Mouse (Mus musculus) G1E (cell line): Measurements from ENCODE around the gene Slc25a40. TPM values are rescaled to one million over a fixed set of nuclear protein-coding genes. Genes with fewer than 3 reads are reported as not detected.
A peak's percentile ranks its signal among the peaks of the same experiment; 100 is the strongest.

Experiments used
- ATAC-seq: 2 replicates; pipeline ENCODE4 v1.8.0; 2016; ENCODE audit warnings: mild to moderate bottlenecking; ENCODE audit not compliant: insufficient number of reproducible peaks, poor library complexity, low FRiP score, severe bottlenecking; ENCODE audit errors: extremely low read depth
- DNase-seq: peaks from one replicate; pipeline ENCODE4 v3.0.0; 2012; ENCODE audit warnings: low spot score
- H3K27me3 ChIP-seq: 2 replicates; pipeline ENCODE4 v1.6.1; 2012; ENCODE audit warnings: mild to moderate bottlenecking, low read length, inconsistent platforms; ENCODE audit not compliant: insufficient read depth
- H3K36me3 ChIP-seq: replicated peaks from 2 replicates; pipeline ENCODE3; 2012; ENCODE audit warnings: mild to moderate bottlenecking, inconsistent platforms
- H3K4me1 ChIP-seq: 2 replicates; pipeline ENCODE4 v1.6.1; 2012; ENCODE audit warnings: low read depth, low read length, inconsistent platforms, mixed read lengths; ENCODE audit not compliant: insufficient read depth
- H3K4me3 ChIP-seq: 2 replicates; pipeline ENCODE4 v1.5.1; 2012; ENCODE audit warnings: low read depth, mild to moderate bottlenecking, inconsistent platforms, low read length, moderate library complexity, mixed read lengths
- H3K9me3 ChIP-seq: replicated peaks from 2 replicates; pipeline ENCODE4 v1.6.1; 2012; ENCODE audit warnings: inconsistent platforms
- CTCF ChIP-seq: IDR thresholded peaks from 2 replicates; pipeline ENCODE4 v1.5.1; 2012; ENCODE audit warnings: low read depth, low read length, inconsistent platforms, mixed read lengths
- GATA1 ChIP-seq: IDR thresholded peaks from 2 replicates; pipeline ENCODE4 v1.6.1; 2012; ENCODE audit warnings: borderline replicate concordance, low read length, inconsistent platforms, mixed read lengths
- GATA2 ChIP-seq: IDR thresholded peaks from 2 replicates; pipeline ENCODE4 v1.6.1; 2012; ENCODE audit warnings: low read depth, low read length, inconsistent platforms, borderline replicate concordance
- POLR2AphosphoS5 ChIP-seq: IDR thresholded peaks from 2 replicates; pipeline ENCODE4 v1.6.1; 2012; ENCODE audit warnings: low read depth, low read length, inconsistent platforms; ENCODE audit not compliant: insufficient replicate concordance
- TAL1 ChIP-seq: conservative IDR thresholded peaks from 2 replicates; pipeline ENCODE4 v1.6.1; 2012; ENCODE audit warnings: low read depth, low read length, inconsistent platforms, mixed read lengths
- polyA plus RNA-seq: library from polyadenylated mRNA; stranded (reverse); fragments of >175 nt; gene quantifications from 2 replicates; pipeline ENCODE4 v1.2.3, GENCODE M21; 2012
- total RNA-seq, 2 experiments: library from RNA; stranded (forward) in 1 of 2; stranded (reverse) in 1 of 2; fragments of 200-1000 nt in 1 of 2; fragments of >200 nt in 1 of 2; fragmentation: Nextera tagmentation in 1 of 2; gene quantifications; 2 replicates each; pipeline ENCODE4 v1.2.3; 2014 to 2017

The Slc25a40 gene
- total and polyA plus RNA-seq, 3 experiments: 1.6 to 44.7 (median 23.6) TPM

DNA sequence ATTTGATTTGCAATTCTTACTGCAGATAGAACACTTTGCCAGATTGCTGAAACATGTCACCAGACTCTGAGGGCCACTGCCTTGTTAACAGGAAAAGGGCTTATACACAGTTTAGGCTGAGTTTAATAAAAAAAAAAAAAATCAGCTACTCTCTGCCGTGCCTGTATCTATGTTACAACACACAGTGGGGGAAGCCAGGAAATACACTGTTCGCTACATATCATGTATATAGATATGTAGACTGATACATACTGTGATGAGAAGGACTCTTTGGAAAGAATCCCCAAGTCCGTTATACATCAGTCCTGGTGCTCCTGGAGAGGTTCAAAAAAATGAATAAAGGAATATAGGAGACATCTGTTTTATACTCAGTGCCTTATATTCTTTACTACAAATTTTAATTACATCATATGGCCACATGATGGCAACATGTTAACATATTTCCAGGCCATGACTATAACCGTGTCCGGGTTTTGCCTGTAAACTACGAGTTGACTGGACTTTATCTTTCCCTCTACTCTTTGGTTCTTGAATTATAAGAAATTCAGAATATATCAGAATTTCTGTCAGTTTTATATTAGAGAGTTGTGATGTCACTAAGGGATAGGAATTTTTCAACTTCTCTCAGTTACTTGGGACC, 66.9 kb downstream of the Slc25a40 start:
- H3K9me3 ChIP-seq: no peaks in the 10 kb centered on the region
- no peak for DNase-seq
- peaks cover 11% of the 10 kb centered on the region for H3K27me3 ChIP-seq
- peak; percentile 15; the same call in 1 of the 2 replicates for ATAC-seq
- no peaks in the 10 kb centered on the region for H3K4me1 ChIP-seq
- no peaks in the 10 kb centered on the region for H3K36me3 ChIP-seq
- no peak overlapping the region for H3K4me3 ChIP-seq
- no peak for TF ChIP-seq POLR2AphosphoS5
- no peak for TF ChIP-seq GATA2
- TF ChIP-seq TAL1: no peak
- TF ChIP-seq GATA1: no peak
- no peak for TF ChIP-seq CTCF

DNA sequence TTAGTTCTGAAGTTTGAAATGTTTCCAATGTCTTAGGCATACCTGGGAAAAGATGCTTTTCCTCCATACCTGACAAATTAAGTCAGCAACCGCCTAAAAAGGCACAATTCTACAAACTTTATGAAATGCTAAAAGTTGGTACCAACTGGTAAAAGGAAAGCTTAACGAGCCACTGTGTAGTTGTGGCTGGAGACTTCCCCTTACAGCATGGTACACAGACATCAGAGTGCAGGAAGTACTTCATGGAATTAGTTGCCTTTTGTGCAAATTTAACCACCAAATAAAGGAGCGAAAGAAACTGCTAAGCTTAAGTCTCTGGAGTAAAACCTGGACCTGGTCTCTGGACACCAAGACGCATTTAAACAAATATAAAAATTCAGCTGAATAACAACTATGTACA, 69.1 kb downstream of the Slc25a40 start:
- Histone ChIP-seq H3K4me3 (no peak overlapping the region), H3K36me3 (no peaks in the 10 kb centered on the region), H3K27me3 (peaks cover 11% of the 10 kb centered on the region), H3K9me3 (no peaks in the 10 kb centered on the region), H3K4me1 (no peaks in the 10 kb centered on the region)
- DNase-seq: no peak
- TF ChIP-seq GATA2 (no peak), GATA1 (no peak), POLR2AphosphoS5 (no peak), CTCF (no peak), TAL1 (no peak)
- ATAC-seq: no peak

Other genes with a start within 250 kb of the Slc25a40 start
- 0.30 TPM in 1 of 2 replicates, not detected in the other for gene Adam22, start 54.7 kb upstream of the Slc25a40 start, total RNA-seq (2014; fragmentation: Nextera tagmentation)
- 0.06 and 0.27 TPM in 2 replicates for gene Adam22, start 54.7 kb upstream of the Slc25a40 start, total RNA-seq (2017)
- gene Adam22, start 54.7 kb upstream of the Slc25a40 start, polyA plus RNA-seq: not detected in 2 replicates
- 141 and 174 TPM in 2 replicates for gene Dbf4, start 134 bp upstream of the Slc25a40 start, total RNA-seq (2014; fragmentation: Nextera tagmentation)
- 121 and 139 TPM in 2 replicates for gene Dbf4, start 134 bp upstream of the Slc25a40 start, total RNA-seq (2017)
- gene Dbf4, start 134 bp upstream of the Slc25a40 start, polyA plus RNA-seq: 32.6 and 36.0 TPM in 2 replicates
- 0.87 TPM in 1 of 2 replicates, not detected in the other for gene Rundc3b, start 200.1 kb downstream of the Slc25a40 start, total RNA-seq (2014; fragmentation: Nextera tagmentation)
- 0.58 and 0.76 TPM in 2 replicates for gene Rundc3b, start 200.1 kb downstream of the Slc25a40 start, total RNA-seq (2017)
- gene Rundc3b, start 200.1 kb downstream of the Slc25a40 start, polyA plus RNA-seq: 0.04 and 0.07 TPM in 2 replicates
- not detected in 2 replicates for gene Abcb1a, start 237.2 kb downstream of the Slc25a40 start, total RNA-seq (2014; fragmentation: Nextera tagmentation)
- 0.06 TPM in 1 of 2 replicates, not detected in the other for gene Abcb1a, start 237.2 kb downstream of the Slc25a40 start, total RNA-seq (2017)
- gene Abcb1a, start 237.2 kb downstream of the Slc25a40 start, polyA plus RNA-seq: not detected in 2 replicates